Mouse (Mus musculus): ENCODE data around the gene Qk. TPM values are rescaled to one million over a fixed set of nuclear protein-coding genes. Genes with fewer than 3 reads are reported as not detected.

Qk gene
- polyA plus RNA-seq, 1 experiment from 2014 or later = 35.7 TPM

DNA sequence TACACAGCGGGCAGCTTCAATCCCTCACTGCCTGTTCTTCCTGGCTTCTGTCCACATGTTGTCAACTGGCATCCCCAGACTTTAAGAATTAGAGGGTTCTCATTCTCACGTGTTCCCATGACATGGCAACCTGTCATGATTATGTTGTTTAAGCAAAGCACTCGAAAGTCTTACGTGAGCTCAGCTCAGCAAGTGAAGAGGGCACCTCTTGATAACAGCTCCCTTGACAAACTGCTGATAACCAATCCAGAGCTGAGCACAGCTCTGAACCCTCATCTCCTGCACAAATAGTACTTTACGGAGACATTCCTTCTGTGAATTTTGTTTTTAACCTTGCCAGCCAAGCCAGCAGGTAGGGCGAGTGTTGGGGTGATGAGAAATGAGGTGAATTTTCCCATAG lies 159.2 kb downstream of the Qk start:
- ATAC-seq (ENCODE audit: low FRiP score, low read depth) = no peak
- 89% methylated on average over 6 of the region's 6 CpGs for WGBS

DNA sequence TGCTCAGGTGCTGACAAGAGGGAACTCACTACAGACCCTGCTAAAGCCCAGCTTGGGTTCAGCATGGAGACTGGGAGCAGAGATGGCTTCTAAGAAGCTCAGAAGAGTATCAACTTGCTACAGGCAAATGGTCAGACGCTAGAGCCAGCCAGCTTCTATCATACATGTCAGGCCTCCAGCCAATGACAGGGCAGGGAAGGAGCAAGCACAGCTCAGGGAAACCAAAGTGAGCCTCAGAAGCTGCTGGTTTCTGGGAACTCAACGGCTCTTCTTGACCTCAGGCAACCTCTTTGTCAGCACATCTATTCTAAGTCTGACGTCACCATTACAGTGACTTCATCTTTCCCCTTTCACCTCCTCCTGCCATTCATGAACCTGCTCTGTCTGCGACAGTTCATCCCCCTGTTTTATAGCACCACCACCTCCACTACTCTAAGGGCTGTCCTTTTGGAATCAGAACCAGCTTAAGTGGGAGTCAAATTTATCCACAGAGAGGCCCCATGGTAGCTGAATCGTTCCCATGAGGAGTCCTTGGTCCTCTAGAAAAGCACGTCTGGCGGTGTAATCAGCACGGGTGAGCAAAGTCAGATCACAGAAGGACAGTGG lies 166.7 kb downstream of the Qk start:
- no peak overlapping the region for H3K9ac ChIP-seq
- no peak overlapping the region for H3K4me2 ChIP-seq (replicated peaks)
- no peak overlapping the region for H3K27ac ChIP-seq
- no peak overlapping the region for H3K4me3 ChIP-seq
- no peaks in the 10 kb centered on the region for H3K27me3 ChIP-seq
- no peak for ATAC-seq (ENCODE audit: low FRiP score, low read depth)
- H3K36me3 ChIP-seq = no peaks in the 10 kb centered on the region
- no peaks in the 10 kb centered on the region for H3K4me1 ChIP-seq
- 66% methylated on average over 8 of the region's 8 CpGs for WGBS
- no peaks in the 10 kb centered on the region; the same call in 1 of the 2 replicates for H3K9me3 ChIP-seq

More for the DNA sequence above, 159.2 kb downstream of the Qk start:
- no peaks in the 10 kb centered on the region for H3K36me3 ChIP-seq
- H3K27me3 ChIP-seq = no peaks in the 10 kb centered on the region
- no peak overlapping the region for H3K27ac ChIP-seq
- H3K9me3 ChIP-seq = no peaks in the 10 kb centered on the region; the same call in 1 of the 2 replicates
- no peak overlapping the region for H3K4me3 ChIP-seq
- H3K9ac ChIP-seq = no peak overlapping the region
- H3K4me2 ChIP-seq (replicated peaks) = no peak overlapping the region
- no peaks in the 10 kb centered on the region for H3K4me1 ChIP-seq

All from limb, embryonic 13.5 days (tissue).